Mouse (Mus musculus): ENCODE measurements at regions not wholly inside any gene's neighbourhood (a gene's known extent, or its start where the extent isn't known, plus 50 kb on each side); places are given as distances from the start of the nearest gene placed in this dataset.

GRCm38 (mm10) chr14:114826662-114827321 lies 265.2 kb upstream of the Gpc5 start:
- TF ChIP-seq POLR2A (IDR thresholded peaks at IDR 0.05; ENCODE audit: borderline replicate concordance, extremely low read depth, insufficient read depth, insufficient read length, poor library complexity, severe bottlenecking), result no peak
- no peak for TF ChIP-seq CTCF (IDR thresholded peaks at IDR 0.05; ENCODE audit: borderline replicate concordance, extremely low read depth, insufficient read depth, insufficient read length)

Measured in brain, embryonic 14.5 days (tissue).